Mouse (Mus musculus): ENCODE results near the gene Nuf2.

DNA sequence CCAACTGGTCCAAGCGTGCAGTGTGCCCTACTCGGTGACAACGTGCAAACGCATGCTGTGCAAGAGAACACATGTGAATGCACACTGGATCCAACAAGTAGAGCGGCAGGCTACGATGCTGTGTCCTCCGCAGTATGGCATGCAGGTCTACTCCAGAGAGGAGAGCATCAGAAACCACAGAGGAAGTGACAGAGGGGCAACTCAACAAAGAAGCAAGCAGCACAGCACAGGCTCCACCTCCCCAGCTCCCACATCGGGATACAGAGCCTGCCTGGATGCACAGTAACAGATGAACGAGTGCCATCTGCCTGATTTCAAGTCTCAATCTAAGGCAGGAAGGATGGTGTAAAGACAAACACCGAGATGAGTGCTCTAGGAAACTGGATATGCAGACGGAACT is 11.9 kb downstream of the Nuf2 start:
- TF ChIP-seq CTCF (conservative IDR thresholded peaks at IDR 0.05 in 1 of 2, IDR thresholded peaks at IDR 0.05 in 1 of 2; ENCODE audit: low read depth in 2 of 2, low read length in 2 of 2), result no peak
- no peak for TF ChIP-seq POLR2A (IDR thresholded peaks at IDR 0.05; ENCODE audit: low read depth, low read length)
- no peak for TF ChIP-seq MEF2A (IDR thresholded peaks at IDR 0.05; ENCODE audit: borderline replicate concordance, low read depth, low read length)
- no peak for TF ChIP-seq POLR2AphosphoS2 (IDR thresholded peaks at IDR 0.05; ENCODE audit: low read depth, low read length)
- TF ChIP-seq ZC3H11A (IDR thresholded peaks at IDR 0.05; ENCODE audit: low read depth, low read length), result no peak
- TF ChIP-seq EP300 (IDR thresholded peaks at IDR 0.05; ENCODE audit: low read length), result no peak
- no peak for TF ChIP-seq MAX (IDR thresholded peaks at IDR 0.05; ENCODE audit: low read length)
- TF ChIP-seq SMC3 (IDR thresholded peaks at IDR 0.05; ENCODE audit: low read depth, low read length), result no peak

Data from CH12.LX (cell line).